Mouse (Mus musculus): Measurements from ENCODE around the gene Scube1. TPM values are rescaled to one million over a fixed set of nuclear protein-coding genes. Genes with fewer than 3 reads are reported as not detected.
A peak's percentile ranks its signal among the peaks of the same experiment; 100 is the strongest.

The Scube1 gene
- total RNA-seq, 2 experiments from 2014 or later: 0.14 to 0.27 TPM

DNA sequence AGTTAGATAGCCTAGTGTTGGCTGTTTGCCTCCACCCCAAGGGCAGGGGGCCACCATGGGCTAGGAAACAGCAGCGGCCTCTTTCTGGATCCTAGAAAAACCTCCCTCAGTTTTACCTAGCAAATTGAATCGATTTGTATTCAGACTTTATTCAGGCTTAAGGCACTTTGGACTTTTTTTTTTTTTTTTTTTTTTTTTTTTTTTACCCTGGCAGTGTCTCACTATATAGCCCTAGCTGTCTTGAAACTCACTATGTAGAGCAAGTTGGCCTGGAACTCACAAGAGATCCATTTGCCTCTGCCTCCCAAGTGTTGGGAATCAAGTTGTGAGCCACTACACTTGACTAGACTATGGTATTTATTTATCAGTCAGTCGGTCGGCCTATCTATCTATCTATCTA, 128.0 kb downstream of the Scube1 start:
- no peak for DNase-seq (ENCODE audit: low spot score)

- no peak for DNase-seq (ENCODE audit: low spot score)
Observed at GRCm38 (mm10) chr15:83595364-83595711, 129.5 kb downstream of the Scube1 start.

- DNase-seq (ENCODE audit: low spot score): peak; percentile 92
Observed at GRCm38 (mm10) chr15:83594513-83595363, 130.1 kb downstream of the Scube1 start, which contains the start of gene Ttll12. Gene Ttll12, minus strand, starts transcription at chr15:83595157.

- no peak for DNase-seq (ENCODE audit: low spot score)
Observed at GRCm38 (mm10) chr15:83593702-83594512, 130.9 kb downstream of the Scube1 start.

DNA sequence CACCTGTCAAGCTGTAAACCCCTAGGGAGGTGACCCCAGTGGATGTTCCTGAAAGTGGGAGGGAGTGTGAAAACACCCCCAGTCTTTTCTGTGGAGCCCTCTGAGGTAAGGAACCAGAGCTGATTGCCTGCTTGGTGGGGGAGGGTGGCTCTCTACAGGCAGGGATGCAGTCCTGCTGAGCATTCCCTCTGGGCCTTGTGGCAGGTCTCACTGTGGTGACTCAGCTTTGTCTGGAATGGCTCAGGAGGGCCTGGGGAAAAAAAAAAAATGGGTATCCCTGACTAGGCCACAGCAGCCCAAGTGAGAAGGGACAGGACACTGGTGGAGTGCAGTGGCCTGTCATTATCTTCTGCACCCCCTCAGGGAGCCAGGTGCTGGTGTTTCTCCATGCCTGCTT, 131.6 kb downstream of the Scube1 start:
- no peak for DNase-seq (ENCODE audit: low spot score)

- no peak for DNase-seq (ENCODE audit: low spot score)
Observed at GRCm38 (mm10) chr15:83592260-83593188, 132.3 kb downstream of the Scube1 start.

DNA sequence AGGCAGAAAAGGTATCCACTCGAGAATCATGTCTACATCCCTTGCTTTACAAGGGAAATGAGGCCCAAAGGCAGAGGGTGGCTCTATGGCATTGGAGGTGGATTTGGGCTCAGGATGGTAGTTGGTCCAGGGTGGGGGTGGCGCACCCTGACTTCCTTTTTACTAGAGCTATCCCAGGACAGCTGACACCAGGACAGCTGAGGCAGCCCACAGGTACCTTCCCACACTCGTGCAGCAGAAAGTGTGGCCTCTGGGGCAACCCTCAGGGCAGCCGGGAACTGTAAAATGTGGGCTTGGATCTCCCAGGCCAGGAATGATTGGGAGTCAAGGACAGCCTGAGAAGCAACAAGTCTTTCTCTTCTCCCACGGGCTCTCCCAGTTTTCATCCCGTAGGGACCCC, 133.1 kb downstream of the Scube1 start:
- DNase-seq (ENCODE audit: low spot score): no peak

DNA sequence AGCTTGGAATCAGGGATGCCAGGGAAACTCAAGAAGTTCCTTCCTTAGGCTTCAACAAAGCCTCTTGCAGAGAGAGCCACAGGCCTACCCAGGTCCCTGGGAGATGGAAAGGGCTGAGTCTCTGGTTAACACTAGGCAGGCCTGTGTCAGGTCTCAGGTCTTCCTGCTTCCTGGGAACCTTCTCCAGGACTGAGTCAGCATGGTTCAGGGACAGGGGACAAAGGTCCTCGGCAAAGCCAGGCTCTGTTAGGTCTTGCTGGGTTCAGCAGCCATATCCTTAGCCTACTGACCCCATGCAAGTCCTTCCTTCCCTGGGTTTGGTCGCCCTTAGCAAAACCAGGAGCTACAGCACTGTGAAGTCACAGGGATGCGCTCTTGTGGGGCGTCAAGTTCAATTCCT, 134.0 kb downstream of the Scube1 start:
- DNase-seq (ENCODE audit: low spot score): no peak

DNA sequence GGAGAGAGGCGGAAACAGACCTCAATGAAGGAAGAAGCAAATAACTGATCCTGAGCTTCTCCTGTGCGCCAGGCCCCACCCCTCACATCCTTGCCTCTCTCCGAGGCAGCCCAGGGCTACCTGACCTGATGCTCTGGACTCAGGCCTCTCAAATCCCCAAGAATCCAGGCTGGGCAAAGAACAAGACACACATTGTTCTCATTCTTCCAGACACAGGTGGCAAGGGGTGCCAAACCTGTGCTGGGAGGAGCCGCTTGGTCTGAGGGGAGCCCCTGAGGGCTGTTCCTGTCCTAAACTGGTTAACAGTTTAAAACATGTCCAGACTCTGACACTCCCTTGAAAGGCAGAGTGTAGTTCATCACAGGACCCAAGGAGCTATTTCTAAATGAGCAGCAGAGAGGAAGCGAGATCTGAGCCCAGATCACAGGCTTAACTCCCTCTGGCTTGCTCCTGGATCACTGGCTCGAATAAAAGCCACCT, 140.0 kb downstream of the Scube1 start:
- DNase-seq (ENCODE audit: low spot score): no peak

GRCm38 (mm10) chr15:83583419-83584156, 141.2 kb downstream of the Scube1 start:
- DNase-seq (ENCODE audit: low spot score): peak; percentile 67

- DNase-seq (ENCODE audit: low spot score): peak; percentile 30
Observed at GRCm38 (mm10) chr15:83582931-83583330, 141.9 kb downstream of the Scube1 start.

- no peak for DNase-seq (ENCODE audit: low spot score)
Observed at GRCm38 (mm10) chr15:83576651-83577050, 148.2 kb downstream of the Scube1 start.

DNA sequence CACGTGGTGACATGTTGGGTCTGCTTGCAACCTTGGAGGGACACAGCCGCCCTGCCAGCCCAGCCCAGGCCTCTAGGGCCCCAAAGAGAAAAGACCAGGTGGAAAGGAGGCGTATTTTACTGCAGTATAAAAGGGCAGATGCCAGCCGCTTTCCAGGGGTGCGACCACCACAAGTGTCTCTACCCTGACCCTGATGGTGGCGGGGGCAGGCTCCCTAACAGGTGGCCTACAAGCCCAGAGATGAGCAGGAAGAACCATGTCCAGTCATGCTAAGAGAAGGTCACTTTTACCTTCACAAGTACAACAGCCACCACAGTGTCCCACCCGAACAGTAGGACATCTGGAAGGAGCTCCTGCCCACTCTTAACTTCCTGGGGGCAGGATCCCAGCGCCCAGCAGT, 149.3 kb downstream of the Scube1 start:
- DNase-seq (ENCODE audit: low spot score): no peak

GRCm38 (mm10) chr15:83574731-83575351, 150.0 kb downstream of the Scube1 start:
- no peak for DNase-seq (ENCODE audit: low spot score)

- DNase-seq (ENCODE audit: low spot score): no peak
Observed at GRCm38 (mm10) chr15:83573606-83574005, 151.2 kb downstream of the Scube1 start.

GRCm38 (mm10) chr15:83572132-83572531, 152.7 kb downstream of the Scube1 start:
- DNase-seq (ENCODE audit: low spot score): no peak

DNA sequence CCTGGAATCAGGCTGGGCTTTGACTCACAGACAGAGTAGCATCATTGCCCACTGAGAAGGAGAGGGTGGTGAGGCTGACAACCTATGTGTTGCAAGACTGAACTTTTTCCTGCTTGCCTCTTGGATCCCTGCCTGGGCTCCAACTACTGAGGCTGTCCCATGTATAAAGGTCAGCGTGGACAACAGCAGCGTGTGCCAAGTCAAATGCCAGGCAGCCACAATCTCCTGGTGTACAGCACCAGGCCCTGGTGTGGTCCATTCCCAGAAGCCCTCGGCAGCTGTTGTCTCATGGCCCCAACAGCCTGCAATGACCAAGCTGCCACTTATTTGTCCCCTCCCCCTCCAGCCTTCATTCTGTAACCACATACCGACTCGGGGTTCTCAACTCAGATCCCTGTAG, 153.2 kb downstream of the Scube1 start:
- DNase-seq (ENCODE audit: low spot score): no peak

DNA sequence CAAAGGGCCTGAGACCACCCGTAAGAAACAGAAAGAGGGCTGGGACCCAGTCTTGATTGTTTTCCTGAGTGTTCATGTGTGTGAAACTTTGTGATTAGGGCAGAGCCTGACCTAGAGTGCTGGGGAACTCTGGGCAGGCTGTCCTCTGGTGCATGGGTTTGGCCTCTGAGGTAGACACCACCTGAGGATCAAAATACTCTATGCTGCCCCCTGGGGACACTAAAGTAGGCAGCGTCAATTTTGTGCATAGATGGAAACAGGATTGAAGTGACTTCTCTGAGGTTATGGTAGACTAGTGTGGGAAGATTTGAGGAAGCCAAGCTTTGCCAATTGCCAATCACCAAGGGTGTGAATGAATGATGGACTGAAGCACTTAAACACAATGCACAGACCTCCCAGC, 154.2 kb downstream of the Scube1 start:
- no peak for DNase-seq (ENCODE audit: low spot score)

- DNase-seq (ENCODE audit: low spot score): no peak
Observed at GRCm38 (mm10) chr15:83569682-83570081, 155.1 kb downstream of the Scube1 start.

- no peak for DNase-seq (ENCODE audit: low spot score)
Observed at GRCm38 (mm10) chr15:83568544-83568943, 156.3 kb downstream of the Scube1 start.
